Mouse (Mus musculus) olfactory bulb, adult 2 months (tissue): ENCODE results near the gene Gm9887. TPM values are rescaled to one million over a fixed set of nuclear protein-coding genes. Genes with fewer than 3 reads are reported as not detected.
"Not testable (repeated sequence)": the region's sequence is repeated elsewhere in the genome, so short reads cannot be mapped to it uniquely, and the experiment has no call there.

Experiments used
- H3K27ac ChIP-seq: fragments of 200-500 bp; 2 replicates; pipeline ENCODE4 v1.5.1; 2012; ENCODE audit warnings: low read depth, low read length; ENCODE audit not compliant: insufficient read depth
- H3K4me1 ChIP-seq: fragments of 200-500 bp; 2 replicates; pipeline ENCODE4 v1.6.1; 2012; ENCODE audit warnings: low read length; ENCODE audit not compliant: control insufficient read depth, insufficient read depth
- H3K4me3 ChIP-seq: fragments of 200-500 bp; 2 replicates; pipeline ENCODE4 v1.5.1; 2012; ENCODE audit warnings: mild to moderate bottlenecking, low read depth, low read length, moderate library complexity; ENCODE audit not compliant: insufficient read depth
- CTCF ChIP-seq: fragments of 200-500 bp; IDR thresholded peaks from 2 replicates; pipeline ENCODE4 v1.5.1; 2012; ENCODE audit warnings: low read depth, mild to moderate bottlenecking, low read length, moderate library complexity; ENCODE audit not compliant: insufficient read depth
- POLR2A ChIP-seq: fragments of 200-500 bp; IDR thresholded peaks from 2 replicates; pipeline ENCODE4 v1.6.1; 2012; ENCODE audit warnings: mild to moderate bottlenecking, low read depth, low read length, moderate library complexity; ENCODE audit not compliant: insufficient read depth
- WGBS: fragments of 180-500 bp; shearing (Covaris S2); methylation state at CpG from one replicate; pipeline ENCODE4 v1.1.7; 2018; 5-methylcytosine and 5-hydroxymethylcytosine counted together
- polyA plus RNA-seq: library from polyadenylated mRNA; stranded (reverse); fragments of >200 nt; gene quantifications from 2 replicates; pipeline ENCODE4 v1.2.4, GENCODE M21; 2012; ENCODE audit warnings: low replicate concordance; ENCODE audit not compliant: missing spikeins, insufficient read depth, insufficient read length

The Gm9887 gene
- polyA plus RNA-seq, 1 experiment, result not detected

DNA sequence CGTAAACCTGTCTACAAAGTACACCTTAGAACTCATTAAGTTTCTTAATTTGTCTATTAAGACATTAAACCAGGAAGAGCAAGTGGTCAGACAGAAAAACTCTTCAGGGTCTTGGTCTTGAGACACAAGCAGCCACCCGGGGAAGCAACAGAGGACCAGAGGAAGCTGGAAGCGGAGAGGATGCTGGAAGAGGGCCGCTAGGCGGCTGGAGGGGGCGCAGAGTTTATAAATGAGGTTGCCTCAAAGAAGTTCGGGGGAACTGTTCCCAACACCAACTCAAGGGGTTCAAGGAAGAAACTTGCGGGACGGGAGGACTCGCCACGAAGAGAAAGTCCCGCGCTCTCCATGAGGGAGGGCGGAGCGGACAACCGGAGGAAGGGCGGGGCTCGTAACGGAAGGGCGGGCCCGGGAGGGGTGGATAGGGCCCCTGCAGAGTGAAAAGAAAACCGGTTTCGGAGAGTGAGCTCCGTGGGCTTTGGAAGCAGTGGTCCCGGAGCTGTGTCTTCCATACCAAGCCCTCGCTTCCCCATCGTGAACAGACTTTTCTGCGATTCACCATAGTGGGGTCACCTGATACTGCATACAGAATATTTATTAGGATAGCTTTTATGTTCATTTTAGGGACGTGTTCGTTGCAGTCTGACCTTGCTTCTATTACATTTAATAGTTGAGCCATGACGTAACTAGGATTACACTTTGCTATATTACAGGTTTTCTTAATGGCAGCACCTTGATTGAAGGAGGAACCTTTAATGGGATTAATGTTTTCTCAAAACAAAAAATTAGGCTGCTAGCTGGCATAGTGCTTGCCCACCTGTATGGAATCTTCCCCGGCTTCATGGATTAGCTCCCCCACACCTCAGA, 8.1 kb downstream of the Gm9887 start:
- WGBS, result 4% methylated on average over 32 of the region's 32 CpGs
- 0 out of 2 replicates have a peak overlapping the region, but pooled peaks have one; percentile 20 for H3K27ac ChIP-seq

GRCm38 (mm10) chr12:69363110-69363509, 9.1 kb downstream of the Gm9887 start:
- not testable (repeated sequence) for H3K4me1 ChIP-seq, H3K4me3 ChIP-seq, H3K27ac ChIP-seq
- 98% methylated on average over 7 of the region's 7 CpGs for WGBS

More for the DNA sequence above, 8.1 kb downstream of the Gm9887 start:
- Histone ChIP-seq H3K4me1 (peaks cover 3% of the 10 kb centered on the region; the same call in 1 of the 2 replicates), H3K4me3 (peak overlapping the region; percentile 65)
- TF ChIP-seq CTCF, result 0 out of 2 replicates have a peak, but pooled peaks have one; percentile 16
- no peak for TF ChIP-seq POLR2A

GRCm38 (mm10) chr12:69362388-69362787, 9.9 kb downstream of the Gm9887 start:
- TF ChIP-seq POLR2A (no peak), CTCF (no peak)
- Histone ChIP-seq H3K27ac (no peak overlapping the region), H3K4me1 (peaks cover 3% of the 10 kb centered on the region; the same call in 1 of the 2 replicates), H3K4me3 (no peak overlapping the region)
- 65% methylated on average over 4 of the region's 4 CpGs for WGBS

DNA sequence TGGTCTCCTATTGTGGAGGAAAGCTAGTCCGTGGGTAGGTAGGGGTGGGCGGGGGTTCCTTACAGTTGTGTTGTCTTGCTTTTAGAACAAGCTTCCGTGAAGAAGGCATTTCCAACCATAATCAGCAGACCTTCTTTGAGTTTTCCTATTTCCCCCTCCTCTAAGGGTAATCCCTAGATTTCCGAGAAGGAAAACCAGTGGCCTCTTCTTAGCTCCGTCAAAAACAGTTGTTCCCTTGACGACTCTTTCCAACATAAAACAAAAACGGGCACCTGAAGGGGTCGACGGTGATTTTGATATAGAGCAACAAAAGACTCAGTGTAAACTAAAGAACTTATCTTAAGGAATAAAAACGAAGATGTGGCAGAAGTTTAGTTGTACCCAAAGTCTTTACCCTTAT, 10.3 kb downstream of the Gm9887 start:
- TF ChIP-seq POLR2A, result no peak
- TF ChIP-seq CTCF, result no peak
- Histone ChIP-seq H3K27ac (peak overlapping the region; percentile 6; the same call in 1 of the 2 replicates), H3K4me3 (peak overlapping the region; percentile 40), H3K4me1 (peaks cover 3% of the 10 kb centered on the region; the same call in 1 of the 2 replicates)
- 5% methylated on average over 10 of the region's 10 CpGs for WGBS

DNA sequence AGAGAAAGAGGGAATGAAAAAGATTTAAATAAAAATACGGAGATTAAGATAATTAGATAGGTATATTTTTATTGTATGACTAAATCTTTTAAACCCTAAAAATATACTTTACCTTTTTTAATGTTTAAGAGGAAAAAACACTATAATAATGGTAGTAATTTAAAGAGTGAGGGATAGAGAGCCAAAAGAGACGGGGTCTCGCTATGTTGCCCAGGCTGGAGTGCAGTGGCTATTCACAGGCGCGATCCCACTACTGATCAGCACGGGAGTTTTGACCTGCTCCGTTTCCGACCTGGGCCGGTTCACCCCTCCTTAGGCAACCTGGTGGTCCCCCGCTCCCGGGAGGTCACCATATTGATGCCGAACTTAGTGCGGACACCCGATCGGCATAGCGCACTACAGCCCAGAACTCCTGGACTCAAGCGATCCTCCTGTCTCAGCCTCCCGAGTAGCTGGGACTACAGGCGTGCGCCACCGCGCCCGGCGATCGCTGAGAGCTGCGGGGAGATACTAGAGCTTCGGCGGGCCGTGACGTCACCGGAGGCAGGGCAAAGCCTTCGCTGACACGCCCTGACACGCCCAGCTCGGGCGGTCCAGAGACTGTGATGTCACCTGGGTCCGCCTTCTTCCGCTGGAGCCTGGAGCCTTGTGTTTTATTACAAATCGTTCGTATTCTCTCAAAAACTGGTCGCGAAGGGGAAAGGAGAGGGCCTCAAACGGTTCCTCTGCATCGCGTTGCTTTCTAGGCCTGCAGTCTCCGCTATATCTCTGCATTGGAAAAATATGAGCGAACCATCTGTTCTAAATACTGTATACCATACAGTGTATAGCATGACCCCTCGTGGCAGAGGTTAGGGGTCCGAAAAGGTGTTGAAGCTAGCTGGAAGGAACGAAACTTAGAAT, 11.0 kb downstream of the Gm9887 start:
- TF ChIP-seq POLR2A, result peak; percentile 53; the same call in 1 of the 2 replicates
- Histone ChIP-seq H3K4me3 (peak overlapping the region; percentile 40), H3K27ac (peak overlapping the region; percentile 6; the same call in 1 of the 2 replicates)
- WGBS, result 1% methylated on average over 42 of the region's 50 CpGs
- not testable (repeated sequence) for H3K4me1 ChIP-seq

- TF ChIP-seq CTCF, result no peak
- TF ChIP-seq POLR2A, result no peak
- no peak overlapping the region for H3K27ac ChIP-seq
- no peak overlapping the region for H3K4me3 ChIP-seq
- H3K4me1 ChIP-seq, result peaks cover 3% of the 10 kb centered on the region; the same call in 1 of the 2 replicates
- 9% methylated on average over 5 of the region's 5 CpGs for WGBS
These were observed 11.6 kb downstream of the Gm9887 start for GRCm38 (mm10) chr12:69360655-69360996.

DNA sequence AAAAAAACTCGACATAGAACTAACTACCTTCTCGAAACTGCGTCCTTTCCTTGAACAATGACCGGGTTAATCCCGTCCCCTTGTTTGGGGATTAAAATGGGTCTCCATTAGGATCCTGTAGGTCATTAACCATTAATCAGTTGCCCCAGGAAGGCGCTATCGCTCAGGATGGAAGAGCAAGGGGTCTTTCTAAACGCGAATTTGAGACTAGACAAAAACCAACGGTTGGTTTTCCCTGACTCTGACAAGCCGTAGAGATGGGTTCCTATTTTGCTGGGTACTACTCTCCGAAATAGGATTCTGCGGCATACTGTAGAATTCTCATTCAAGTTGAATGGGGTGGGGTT, 15.0 kb downstream of the Gm9887 start:
- H3K27ac ChIP-seq, result no peak overlapping the region
- H3K4me3 ChIP-seq, result peak overlapping the region; percentile 34
- no peak for TF ChIP-seq CTCF
- no peak for TF ChIP-seq POLR2A
- H3K4me1 ChIP-seq, result no peaks in the 10 kb centered on the region
- 4% methylated on average over 13 of the region's 13 CpGs for WGBS

GRCm38 (mm10) chr12:69356546-69357299, 15.5 kb downstream of the Gm9887 start, which contains the start of gene Nemf:
TSS of gene Nemf (minus strand) at chr12:69357165.
- Histone ChIP-seq H3K4me3 (peak within 1 kb of the TSS; percentile 82), H3K27ac (no peak within 1 kb of the TSS), H3K4me1 (no peaks in the 10 kb centered on the region)
- under 1% methylated on average over 46 of the region's 50 CpGs for WGBS
- peak; percentile 64; the same call in 1 of the 2 replicates for TF ChIP-seq POLR2A
- TF ChIP-seq CTCF, result no peak
